Mouse (Mus musculus): ENCODE measurements at regions not wholly inside any gene's neighbourhood (a gene's known extent, or its start where the extent isn't known, plus 50 kb on each side); places are given as distances from the start of the nearest gene placed in this dataset.

DNA sequence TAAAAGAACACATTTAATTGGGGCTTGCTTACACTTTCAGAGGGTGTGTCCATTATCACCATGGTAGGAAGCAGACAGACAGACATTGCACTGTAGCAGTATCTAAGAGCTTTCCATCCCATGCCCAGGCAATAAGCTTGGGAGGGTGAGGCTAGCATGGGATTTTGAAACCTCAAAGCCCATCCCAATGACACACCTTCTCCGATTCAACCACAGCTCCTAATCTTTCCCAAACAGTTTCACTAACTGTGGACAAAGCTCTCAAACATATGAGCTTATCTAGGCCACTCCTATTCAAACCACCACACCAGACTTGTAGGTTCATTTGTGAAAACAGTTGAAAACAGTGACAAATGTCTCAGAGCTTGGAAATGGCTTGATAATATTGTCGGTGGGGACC lies 101.0 kb upstream of the Nck2 start:
- TF ChIP-seq ZNF384 (IDR thresholded peaks at IDR 0.05; ENCODE audit: low read depth, low read length) = no peak
- TF ChIP-seq HCFC1 (IDR thresholded peaks at IDR 0.05; ENCODE audit: borderline replicate concordance, insufficient read depth, low read length) = no peak

Data from ES-E14 (cell line).